Mouse (Mus musculus) heart, postnatal 0 days (tissue): ENCODE results near the gene Tmed10.

Source experiments
- CTCF ChIP-seq: IDR thresholded peaks from 2 replicates; pipeline ENCODE4 v1.5.1; 2016; ENCODE audit warnings: antibody characterized with exemption, control low read depth, low read depth
- EP300 ChIP-seq: IDR thresholded peaks from 2 replicates; pipeline ENCODE4 v1.6.1; 2016; ENCODE audit warnings: antibody characterized with exemption, low read depth

DNA sequence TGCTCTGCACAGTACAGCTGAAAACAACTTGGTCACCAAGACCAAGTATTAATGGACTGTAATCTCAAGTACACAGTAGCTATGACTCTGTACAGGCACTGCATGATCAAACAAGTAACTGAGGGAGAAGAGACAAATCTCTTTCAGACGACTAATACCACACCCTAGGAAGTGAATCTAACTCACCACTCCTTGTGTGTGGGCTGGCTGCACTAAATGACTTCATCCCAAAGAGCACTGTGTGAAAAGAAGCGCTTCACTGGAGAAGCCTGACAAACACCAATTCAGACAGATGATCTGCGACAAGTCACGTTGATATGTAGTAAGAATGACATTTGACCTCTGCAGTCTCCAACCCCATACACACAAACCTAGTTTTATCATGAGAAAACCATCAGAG is 12.1 kb downstream of the Tmed10 start:
- no peak for TF ChIP-seq CTCF
- no peak for TF ChIP-seq EP300
